Mouse (Mus musculus): Measurements from ENCODE around the gene Pirb. TPM values are rescaled to one million over a fixed set of nuclear protein-coding genes. Genes with fewer than 3 reads are reported as not detected.
"Not testable (repeated sequence)": the region's sequence is repeated elsewhere in the genome, so short reads cannot be mapped to it uniquely, and the experiment has no call there.

Gene Pirb
- polyA plus RNA-seq, 1 experiment, result 0.34 TPM

DNA sequence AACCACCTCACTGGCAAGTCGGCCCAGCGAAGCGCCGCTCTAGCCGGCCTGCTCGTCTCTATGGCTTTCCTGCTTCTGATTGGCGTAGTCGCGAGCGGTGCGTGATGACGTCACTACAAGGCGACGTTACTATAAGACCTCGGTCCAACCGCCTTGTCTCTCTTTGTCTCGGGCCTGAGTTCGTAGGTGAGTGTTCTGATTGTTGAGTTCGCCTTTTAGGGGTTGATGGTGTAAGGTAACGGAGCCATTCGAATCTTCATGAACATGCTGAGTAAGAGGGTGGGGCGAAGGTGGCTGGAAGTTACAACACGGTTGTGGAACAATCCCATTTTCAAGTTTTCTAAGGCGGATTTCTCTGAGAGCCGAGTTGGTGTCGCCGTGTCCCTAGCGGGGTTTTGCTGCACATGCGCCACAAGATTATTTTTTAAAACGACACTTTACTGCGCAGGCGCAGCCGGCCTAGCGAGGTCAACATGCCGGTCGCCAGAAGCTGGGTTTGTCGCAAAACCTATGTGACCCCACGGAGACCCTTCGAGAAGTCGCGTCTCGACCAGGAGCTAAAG lies 16.2 kb downstream of the Pirb start, which contains the start of gene Rps9:
Gene Rps9 (plus strand): TSS at position 115 of the 563 bp plus-strand sequence.
- peak; percentile 99 for DNase-seq (ENCODE audit: low read depth)

DNA sequence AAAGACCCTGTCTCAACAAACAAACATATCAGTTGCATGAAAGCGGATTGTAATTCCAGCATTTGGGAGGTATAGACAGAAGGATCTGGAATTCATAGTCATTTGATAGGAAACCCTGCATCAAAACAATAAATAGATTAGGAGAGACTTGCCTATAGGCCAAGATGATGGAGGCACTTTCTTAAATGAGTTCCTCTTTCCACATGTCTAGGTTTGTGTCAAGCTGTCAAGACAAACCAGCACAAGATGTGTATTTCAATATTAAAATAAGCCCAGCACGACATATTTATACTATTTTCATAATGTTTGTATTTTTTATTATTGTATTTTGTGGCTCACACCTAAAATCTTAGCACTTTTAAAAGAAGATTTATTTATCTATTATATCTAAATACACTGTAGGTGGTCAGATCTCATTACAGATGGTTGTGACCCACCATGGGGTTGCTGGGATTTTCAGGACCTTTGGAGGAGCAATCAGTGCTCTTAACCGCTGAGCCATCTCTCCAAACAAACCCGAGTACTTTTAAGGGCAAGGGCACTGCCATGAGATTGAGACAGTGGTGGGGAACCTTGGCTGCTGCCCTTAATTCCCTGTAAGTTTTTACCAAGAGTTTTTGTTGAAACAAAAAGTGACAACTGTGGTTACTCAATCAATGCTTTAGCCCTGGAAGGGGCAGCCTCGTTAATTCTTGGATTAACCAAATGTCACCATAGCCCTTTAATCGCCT lies 16.9 kb downstream of the Pirb start:
- no peak for TF ChIP-seq POLR2A (IDR thresholded peaks at IDR 0.05; ENCODE audit: borderline replicate concordance, extremely low read depth, insufficient read depth, insufficient read length, poor library complexity, severe bottlenecking)
- no peak for TF ChIP-seq CTCF (IDR thresholded peaks at IDR 0.05; ENCODE audit: borderline replicate concordance, extremely low read depth, insufficient read depth, insufficient read length)
- DNase-seq (ENCODE audit: low read depth), result no peak

More for the DNA sequence above, 16.2 kb downstream of the Pirb start, which contains the start of gene Rps9:
- TF ChIP-seq POLR2A (IDR thresholded peaks at IDR 0.05; ENCODE audit: borderline replicate concordance, extremely low read depth, insufficient read depth, insufficient read length, poor library complexity, severe bottlenecking) (peak; percentile 77; the same call in 1 of the 2 replicates), CTCF (IDR thresholded peaks at IDR 0.05; ENCODE audit: borderline replicate concordance, extremely low read depth, insufficient read depth, insufficient read length) (peak; percentile 26; the same call in 1 of the 2 replicates)

DNA sequence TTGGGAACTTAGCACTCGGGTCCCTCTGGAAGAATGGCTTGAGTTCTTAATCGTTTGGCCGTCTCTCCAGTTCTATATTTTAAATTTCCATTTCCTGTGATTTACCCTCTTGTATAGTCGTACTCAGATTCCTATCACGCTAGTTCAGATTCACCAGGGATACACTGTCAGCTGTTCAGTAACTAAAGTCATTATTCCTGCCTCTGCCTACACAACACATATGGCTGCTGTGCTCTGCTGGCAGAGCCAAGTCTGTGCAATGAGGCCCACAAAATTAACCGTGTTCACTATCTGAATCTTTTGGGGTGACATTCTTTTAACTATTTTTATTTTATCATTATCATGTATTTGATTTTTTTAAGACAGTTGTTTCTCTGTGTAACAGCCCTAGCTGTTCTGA lies 21.7 kb downstream of the Pirb start:
- no peak for TF ChIP-seq CTCF (IDR thresholded peaks at IDR 0.05; ENCODE audit: borderline replicate concordance, extremely low read depth, insufficient read depth, insufficient read length)
- TF ChIP-seq POLR2A (IDR thresholded peaks at IDR 0.05; ENCODE audit: borderline replicate concordance, extremely low read depth, insufficient read depth, insufficient read length, poor library complexity, severe bottlenecking), result no peak
- no peak for DNase-seq (ENCODE audit: low read depth)

GRCm38 (mm10) chr7:3694949-3695305 lies 25.3 kb downstream of the Pirb start:
- not testable (repeated sequence) for DNase-seq (ENCODE audit: low read depth)

GRCm38 (mm10) chr7:3694076-3694948 lies 25.9 kb downstream of the Pirb start:
- TF ChIP-seq POLR2A (IDR thresholded peaks at IDR 0.05; ENCODE audit: borderline replicate concordance, extremely low read depth, insufficient read depth, insufficient read length, poor library complexity, severe bottlenecking) (no peak), CTCF (IDR thresholded peaks at IDR 0.05; ENCODE audit: borderline replicate concordance, extremely low read depth, insufficient read depth, insufficient read length) (no peak)
- DNase-seq (ENCODE audit: low read depth), result peak; percentile 93

DNA sequence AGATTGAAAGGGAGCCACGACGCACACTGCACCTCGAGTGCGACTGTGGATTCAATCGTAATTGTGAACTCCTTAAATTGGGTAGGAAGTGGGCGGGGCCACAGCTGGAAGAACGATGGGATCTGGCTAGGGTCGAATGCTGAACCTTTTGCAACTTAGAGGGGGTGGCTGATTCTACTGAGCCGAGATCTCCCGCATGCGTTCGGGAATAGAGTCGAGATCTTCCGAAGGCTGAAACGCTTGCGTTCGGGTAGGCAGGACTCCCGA lies 26.4 kb downstream of the Pirb start:
- no peak for DNase-seq (ENCODE audit: low read depth)
- no peak for TF ChIP-seq CTCF (IDR thresholded peaks at IDR 0.05; ENCODE audit: borderline replicate concordance, extremely low read depth, insufficient read depth, insufficient read length)
- TF ChIP-seq POLR2A (IDR thresholded peaks at IDR 0.05; ENCODE audit: borderline replicate concordance, extremely low read depth, insufficient read depth, insufficient read length, poor library complexity, severe bottlenecking), result no peak

GRCm38 (mm10) chr7:3692987-3693808 lies 27.0 kb downstream of the Pirb start, which contains the start of gene Mboat7:
TSS of gene Mboat7 (minus strand) at chr7:3693523.
- TF ChIP-seq POLR2A (IDR thresholded peaks at IDR 0.05; ENCODE audit: borderline replicate concordance, extremely low read depth, insufficient read depth, insufficient read length, poor library complexity, severe bottlenecking) (peak; percentile 25; the same call in 1 of the 2 replicates), CTCF (IDR thresholded peaks at IDR 0.05; ENCODE audit: borderline replicate concordance, extremely low read depth, insufficient read depth, insufficient read length) (no peak)
- peak; percentile 100 for DNase-seq (ENCODE audit: low read depth)

DNA sequence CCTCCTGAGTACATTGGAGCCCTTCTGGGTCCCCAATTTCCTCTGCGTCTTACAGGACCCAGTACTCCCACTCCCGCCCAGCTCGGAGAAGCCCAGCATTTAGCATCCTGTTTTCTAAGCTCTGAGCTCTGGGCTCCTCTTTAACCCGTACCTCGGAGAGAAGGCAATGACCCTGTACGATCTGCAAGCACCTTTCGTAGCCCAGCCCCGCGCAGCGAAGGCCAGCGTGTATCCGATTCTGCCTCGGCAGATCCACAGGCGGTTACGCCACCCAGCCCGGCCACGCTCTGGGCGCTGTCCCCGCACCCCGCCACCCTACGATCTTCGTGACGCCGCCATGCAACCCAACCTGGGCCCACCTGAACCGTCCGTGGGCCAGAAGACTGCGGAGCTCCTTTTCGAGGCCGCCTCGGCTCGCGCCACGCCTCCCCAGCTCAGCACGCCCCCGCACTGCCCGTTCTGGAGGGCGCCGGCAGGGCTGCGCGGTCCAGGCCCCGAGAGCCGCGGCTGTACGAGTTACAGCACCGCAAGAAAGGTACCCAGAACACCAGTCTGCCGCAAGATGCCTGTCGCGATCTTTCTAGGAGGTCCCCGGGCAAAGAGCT lies 27.7 kb downstream of the Pirb start, which contains the start of gene Tsen34:
Gene Tsen34 (plus strand): TSS at position 482 of the 605 bp plus-strand sequence.
- no peak for DNase-seq (ENCODE audit: low read depth)
- TF ChIP-seq CTCF (IDR thresholded peaks at IDR 0.05; ENCODE audit: borderline replicate concordance, extremely low read depth, insufficient read depth, insufficient read length) (no peak), POLR2A (IDR thresholded peaks at IDR 0.05; ENCODE audit: borderline replicate concordance, extremely low read depth, insufficient read depth, insufficient read length, poor library complexity, severe bottlenecking) (peak; percentile 26; the same call in 1 of the 2 replicates)

GRCm38 (mm10) chr7:3691919-3692318 lies 28.3 kb downstream of the Pirb start:
- TF ChIP-seq CTCF (IDR thresholded peaks at IDR 0.05; ENCODE audit: borderline replicate concordance, extremely low read depth, insufficient read depth, insufficient read length) (no peak), POLR2A (IDR thresholded peaks at IDR 0.05; ENCODE audit: borderline replicate concordance, extremely low read depth, insufficient read depth, insufficient read length, poor library complexity, severe bottlenecking) (no peak)
- no peak for DNase-seq (ENCODE audit: low read depth)

GRCm38 (mm10) chr7:3685400-3686187 lies 34.6 kb downstream of the Pirb start:
- TF ChIP-seq CTCF (IDR thresholded peaks at IDR 0.05; ENCODE audit: borderline replicate concordance, extremely low read depth, insufficient read depth, insufficient read length) (no peak), POLR2A (IDR thresholded peaks at IDR 0.05; ENCODE audit: borderline replicate concordance, extremely low read depth, insufficient read depth, insufficient read length, poor library complexity, severe bottlenecking) (no peak)
- DNase-seq (ENCODE audit: low read depth), result no peak

Measured in brain, embryonic 14.5 days (tissue).